Mouse (Mus musculus) cerebellum, postnatal 4 days (tissue): ENCODE results near the gene Smdt1.
"Not testable (repeated sequence)": the region's sequence is repeated elsewhere in the genome, so short reads cannot be mapped to it uniquely, and the experiment has no call there.

Experiments used
- DNase-seq, 2 experiments: peaks; one replicate each; pipeline ENCODE4 v3.0.0; 2022; ENCODE audit warnings: low spot score in 2 of 2, mixed read lengths in 1 of 2

The Smdt1 gene

GRCm38 (mm10) chr15:82368851-82369250 is 30.1 kb downstream of the Smdt1 start:
- DNase-seq = no peak

GRCm38 (mm10) chr15:82372446-82372845 is 33.7 kb downstream of the Smdt1 start:
- DNase-seq = no peak

GRCm38 (mm10) chr15:82372991-82373390 is 34.2 kb downstream of the Smdt1 start:
- DNase-seq = no peak

GRCm38 (mm10) chr15:82374437-82374836 is 35.7 kb downstream of the Smdt1 start:
- DNase-seq = no peak

GRCm38 (mm10) chr15:82375855-82376254 is 37.1 kb downstream of the Smdt1 start:
- no peak for DNase-seq

GRCm38 (mm10) chr15:82376393-82377138 is 37.8 kb downstream of the Smdt1 start:
- DNase-seq = no peak

GRCm38 (mm10) chr15:82377701-82378100 is 38.9 kb downstream of the Smdt1 start:
- DNase-seq = no peak

GRCm38 (mm10) chr15:82378261-82379180 is 39.8 kb downstream of the Smdt1 start:
- DNase-seq = no peak

GRCm38 (mm10) chr15:82379511-82379870 is 40.7 kb downstream of the Smdt1 start:
- no peak for DNase-seq

GRCm38 (mm10) chr15:82379871-82380713 is 41.3 kb downstream of the Smdt1 start, which contains the start of gene Cyp2d22:
Cyp2d22 (minus strand) TSS chr15:82380260.
- DNase-seq = no peak

GRCm38 (mm10) chr15:82380714-82381062 is 41.9 kb downstream of the Smdt1 start:
- DNase-seq = no peak

GRCm38 (mm10) chr15:82382441-82382840 is 43.7 kb downstream of the Smdt1 start:
- DNase-seq = no peak

- DNase-seq = no peak
Observed at GRCm38 (mm10) chr15:82385729-82386128, 47.0 kb downstream of the Smdt1 start.

- not testable (repeated sequence) for DNase-seq
Observed at GRCm38 (mm10) chr15:82389916-82390315, 51.2 kb downstream of the Smdt1 start.

- not testable (repeated sequence) for DNase-seq
Observed at GRCm38 (mm10) chr15:82393922-82394321, 55.2 kb downstream of the Smdt1 start, which contains the start of gene Cyp2d11. Cyp2d11 (minus strand) TSS chr15:82394022.

GRCm38 (mm10) chr15:82395955-82396354 is 57.2 kb downstream of the Smdt1 start:
- DNase-seq = not testable (repeated sequence)
